ENCODE assay signal across 14 mouse cellular contexts in genomic region chr2:166380854-166381253, GRCm38 (mm10).
DNase-seq lines count a peak whose midpoint lies in the region; ATAC-seq lines count a peak whose summit lies in the region.
"Had no signal": no experiment of that assay in that cellular context is flagged by ENCODE, and none has a peak within 500 bp of the region (broad histone marks: within the 10 kb centered on the region; RNA-seq: fewer than 3 reads in every experiment).

No protein-coding gene starts in this region.

- ATAC-seq in hindbrain, embryonic 11.5 days (ENCODE audit: low FRiP score) = no peak
- no peak for ATAC-seq in forebrain, embryonic 15.5 days (replicated peaks)
- ATAC-seq: inflammation-experienced regulatory T-cells, adult 6 months had no signal

- H3K4me3 ChIP-seq in hindbrain, embryonic 10.5 days = no peak overlapping the region
- no peak overlapping the region for H3K4me3 ChIP-seq in hindbrain, embryonic 11.5 days (ENCODE audit: low read depth, low read length)
- H3K4me3 ChIP-seq in forebrain, embryonic 15.5 days = no peak overlapping the region
- H3K4me3 ChIP-seq: embryonic facial prominence, embryonic 12.5 days; limb, embryonic 15.5 days had no signal

- no peaks in the 10 kb centered on the region for H3K36me3 ChIP-seq in hindbrain, embryonic 10.5 days
- no peaks in the 10 kb centered on the region for H3K36me3 ChIP-seq in hindbrain, embryonic 11.5 days (ENCODE audit: control insufficient read depth, insufficient read depth, low read length)
- no peaks in the 10 kb centered on the region for H3K36me3 ChIP-seq in forebrain, embryonic 15.5 days
- H3K36me3 ChIP-seq: embryonic facial prominence, embryonic 12.5 days; limb, embryonic 15.5 days had no signal

- H3K9ac ChIP-seq in hindbrain, embryonic 11.5 days (ENCODE audit: low read depth, low read length) = no peak overlapping the region
- no peak overlapping the region for H3K9ac ChIP-seq in forebrain, embryonic 15.5 days (replicated peaks)
- H3K9ac ChIP-seq: embryonic facial prominence, embryonic 12.5 days; limb, embryonic 15.5 days had no signal

- H3K4me2 ChIP-seq in hindbrain, embryonic 11.5 days (replicated peaks; ENCODE audit: low read depth, low read length) = no peak overlapping the region
- no peak overlapping the region for H3K4me2 ChIP-seq in forebrain, embryonic 15.5 days (replicated peaks)
- H3K4me2 ChIP-seq: embryonic facial prominence, embryonic 12.5 days; limb, embryonic 15.5 days had no signal

- intact Hi-C loops in heart, postnatal 10 days (cut with DNase I) = no loop called here
- intact Hi-C loops in gastrocnemius, postnatal 14 days (cut with DNase I; ENCODE audit: low total_unique reads) = no loop called here

- DNase-seq in hindbrain, embryonic 10.5 days (ENCODE audit: low spot score) = no peak
- no peak for DNase-seq in hindbrain, embryonic 11.5 days (ENCODE audit: low spot score)
- peak; percentile 41 for DNase-seq in adrenal gland, postnatal 25 days
- peak; percentile 64 to 73 for DNase-seq in heart, postnatal 10 days
- peak; percentile 84 for DNase-seq in kidney, postnatal 36 days
- no peak for DNase-seq in gastrocnemius, postnatal 14 days
- DNase-seq: cerebellum, postnatal 36 days; lung, adult 2 months; midbrain, embryonic 14.5 days; right cerebral cortex, postnatal 25 days had no signal

- H3K9me3 ChIP-seq in hindbrain, embryonic 10.5 days = no peaks in the 10 kb centered on the region
- H3K9me3 ChIP-seq in hindbrain, embryonic 11.5 days (ENCODE audit: control insufficient read depth, low read length) = no peaks in the 10 kb centered on the region
- H3K9me3 ChIP-seq in forebrain, embryonic 15.5 days = no peaks in the 10 kb centered on the region
- H3K9me3 ChIP-seq: embryonic facial prominence, embryonic 12.5 days; limb, embryonic 15.5 days had no signal

- H3K27ac ChIP-seq in hindbrain, embryonic 10.5 days = peak overlapping the region; percentile 26
- H3K27ac ChIP-seq in hindbrain, embryonic 11.5 days (ENCODE audit: low read depth, low read length) = no peak overlapping the region
- no peak overlapping the region for H3K27ac ChIP-seq in forebrain, embryonic 15.5 days (replicated peaks)
- H3K27ac ChIP-seq: embryonic facial prominence, embryonic 12.5 days; limb, embryonic 15.5 days had no signal

- H3K27me3 ChIP-seq in hindbrain, embryonic 10.5 days (ENCODE audit: insufficient read depth, poor library complexity, severe bottlenecking) = peaks cover 15% of the 10 kb centered on the region; the same call in 1 of the 2 replicates
- H3K27me3 ChIP-seq in hindbrain, embryonic 11.5 days (ENCODE audit: control insufficient read depth, insufficient read depth, low read length) = no peaks in the 10 kb centered on the region
- H3K27me3 ChIP-seq in forebrain, embryonic 15.5 days = peaks cover 5% of the 10 kb centered on the region; the same call in 1 of the 2 replicates
- H3K27me3 ChIP-seq: embryonic facial prominence, embryonic 12.5 days; limb, embryonic 15.5 days had no signal

- WGBS in hindbrain, embryonic 10.5 days = 89% methylated on average over 9 of the region's 9 CpGs
- 83% methylated on average over 9 of the region's 9 CpGs for WGBS in hindbrain, embryonic 11.5 days
- WGBS in forebrain, embryonic 15.5 days = 85% methylated on average over 9 of the region's 9 CpGs

- H3K4me1 ChIP-seq in hindbrain, embryonic 10.5 days (replicated peaks) = peaks cover 72% of the 10 kb centered on the region
- peaks cover 9% of the 10 kb centered on the region for H3K4me1 ChIP-seq in hindbrain, embryonic 11.5 days (replicated peaks; ENCODE audit: control insufficient read depth, insufficient read depth, low read length)
- H3K4me1 ChIP-seq in forebrain, embryonic 15.5 days = peaks cover 33% of the 10 kb centered on the region

Comparison
In these comparisons a context has a peak if more than half of its experiments do, and no peak if none do; other contexts are left out.
1. DNase-seq: peak in adrenal gland, postnatal 25 days (single experiment), heart, postnatal 10 days (2 of 2) and kidney, postnatal 36 days (2 of 2); none in hindbrain, embryonic 10.5 days (single experiment), hindbrain, embryonic 11.5 days (single experiment) and gastrocnemius, postnatal 14 days (single experiment).